Mouse (Mus musculus) heart, postnatal 0 days (tissue): Measurements from ENCODE around the gene Smco2.

ENCODE experiments used
- CTCF ChIP-seq: IDR thresholded peaks from 2 replicates; pipeline ENCODE4 v1.5.1; 2016; ENCODE audit warnings: antibody characterized with exemption, control low read depth, low read depth
- EP300 ChIP-seq: IDR thresholded peaks from 2 replicates; pipeline ENCODE4 v1.6.1; 2016; ENCODE audit warnings: antibody characterized with exemption, low read depth

- no peak for TF ChIP-seq CTCF
- TF ChIP-seq EP300 = no peak
Measured at GRCm38 (mm10) chr6:146825487-146825773, 24.5 kb upstream of the Smco2 start.
